Mouse (Mus musculus) MEL (cell line): ENCODE results near the gene Zfp644. TPM values are rescaled to one million over a fixed set of nuclear protein-coding genes. Genes with fewer than 3 reads are reported as not detected.

Experiments used
- DNase-seq: peaks from one replicate; pipeline ENCODE4 v3.0.0; 2011; ENCODE audit warnings: low read depth, low spot score
- H3K27ac ChIP-seq: 2 replicates; pipeline ENCODE4 v1.5.1; 2012; ENCODE audit warnings: low read depth, mild to moderate bottlenecking, control low read depth, low read length, moderate library complexity; ENCODE audit not compliant: control insufficient read depth
- H3K27me3 ChIP-seq, 2 experiments: fragments of 150-350 bp in 1 of 2; sonication (generic) in 1 of 2; 2 replicates each; pipeline ENCODE4 v1.6.1; 2012; ENCODE audit warnings: low read length in 2 of 2, mild to moderate bottlenecking in 2 of 2, improper control_type of control experiment in 1 of 2, moderate library complexity in 1 of 2; ENCODE audit not compliant: insufficient read depth in 2 of 2, control insufficient read depth in 1 of 2
- H3K36me3 ChIP-seq, 2 experiments: 2 replicates each; pipeline ENCODE4 v1.6.1; 2012 to 2014; ENCODE audit warnings: low read length in 2 of 2, improper control_type of control experiment in 1 of 2, inconsistent platforms in 1 of 2, mild to moderate bottlenecking in 1 of 2; ENCODE audit not compliant: insufficient read depth in 2 of 2, control insufficient read depth in 1 of 2
- H3K4me1 ChIP-seq, 2 experiments: fragments of 150-350 bp in 1 of 2; sonication (generic) in 1 of 2; 2 replicates each; pipeline ENCODE4 v1.6.1; 2012; ENCODE audit warnings: low read length in 2 of 2, improper control_type of control experiment in 1 of 2, mild to moderate bottlenecking in 1 of 2; ENCODE audit not compliant: insufficient read depth in 2 of 2, control insufficient read depth in 1 of 2
- H3K4me3 ChIP-seq, 2 experiments: fragments of 150-350 bp in 1 of 2; sonication (generic) in 1 of 2; 2 replicates each; pipeline ENCODE4 v1.5.1; 2012; ENCODE audit warnings: low read depth in 2 of 2, low read length in 2 of 2, mild to moderate bottlenecking in 2 of 2, moderate library complexity in 2 of 2, control low read depth in 1 of 2, improper control_type of control experiment in 1 of 2; ENCODE audit not compliant: control insufficient read depth in 1 of 2, insufficient read depth in 1 of 2
- H3K79me2 ChIP-seq: 2 replicates; pipeline ENCODE4 v1.6.1; 2012; ENCODE audit warnings: mild to moderate bottlenecking, low read length, moderate library complexity; ENCODE audit not compliant: control insufficient read depth, poor library complexity, insufficient read depth
- H3K9ac ChIP-seq: 2 replicates; pipeline ENCODE4 v1.6.1; 2012; ENCODE audit warnings: low read depth, mild to moderate bottlenecking, control low read depth, low read length, moderate library complexity; ENCODE audit not compliant: control insufficient read depth, poor library complexity, severe bottlenecking
- H3K9me3 ChIP-seq: fragments of 150-350 bp; sonication (generic); replicated peaks from 2 replicates; pipeline ENCODE4 v1.6.1; 2012; ENCODE audit warnings: mild to moderate bottlenecking, low read length, improper control_type of control experiment, moderate library complexity; ENCODE audit not compliant: insufficient read depth
- E2F4 ChIP-seq: IDR thresholded peaks from 2 replicates; pipeline ENCODE4 v1.6.1; 2011; ENCODE audit warnings: low read depth, low read length, improper control_type of control experiment, borderline replicate concordance
- EP300 ChIP-seq, 2 experiments: IDR thresholded peaks; 2 replicates each; pipeline ENCODE4 v1.6.1; 2011; ENCODE audit warnings: improper control_type of control experiment in 2 of 2, low read length in 2 of 2, low read depth in 1 of 2, mild to moderate bottlenecking in 1 of 2
- ETS1 ChIP-seq: IDR thresholded peaks from 2 replicates; pipeline ENCODE4 v1.6.1; 2012; ENCODE audit warnings: low read depth, mild to moderate bottlenecking, inconsistent platforms, low read length, improper control_type of control experiment, moderate library complexity
- HCFC1 ChIP-seq: IDR thresholded peaks from 2 replicates; pipeline ENCODE4 v1.6.1; 2012; ENCODE audit warnings: low read depth, mild to moderate bottlenecking, inconsistent platforms, low read length, improper control_type of control experiment, moderate library complexity
- MAFK ChIP-seq: IDR thresholded peaks from 2 replicates; pipeline ENCODE4 v1.6.1; 2011; ENCODE audit warnings: low read depth, mild to moderate bottlenecking, low read length, improper control_type of control experiment, borderline replicate concordance
- MAX ChIP-seq: IDR thresholded peaks from 2 replicates; pipeline ENCODE4 v1.6.1; 2011; ENCODE audit warnings: low read length, improper control_type of control experiment
- MAZ ChIP-seq: IDR thresholded peaks from 2 replicates; pipeline ENCODE4 v1.6.1; 2012; ENCODE audit warnings: low read depth, mild to moderate bottlenecking, inconsistent platforms, low read length, improper control_type of control experiment
- MEF2A ChIP-seq: IDR thresholded peaks from 2 replicates; pipeline ENCODE4 v1.6.1; 2014; ENCODE audit warnings: low read depth, mild to moderate bottlenecking, inconsistent platforms, low read length, improper control_type of control experiment; ENCODE audit not compliant: poor library complexity, insufficient replicate concordance, severe bottlenecking; ENCODE audit errors: extremely low read depth
- MXI1 ChIP-seq: IDR thresholded peaks from 2 replicates; pipeline ENCODE4 v1.6.1; 2011; ENCODE audit warnings: mild to moderate bottlenecking, low read depth, low read length, improper control_type of control experiment
- MYB ChIP-seq: IDR thresholded peaks from 2 replicates; pipeline ENCODE4 v1.6.1; 2011; ENCODE audit warnings: mild to moderate bottlenecking, low read depth, low read length, improper control_type of control experiment
- NELFE ChIP-seq: IDR thresholded peaks from 2 replicates; pipeline ENCODE4 v1.6.1; 2011; ENCODE audit warnings: low read depth, low read length, improper control_type of control experiment
- POLR2AphosphoS5 ChIP-seq: IDR thresholded peaks from 2 replicates; pipeline ENCODE4 v1.6.1; 2012; ENCODE audit warnings: low read depth, borderline replicate concordance, mild to moderate bottlenecking, inconsistent platforms, low read length, moderate library complexity, mixed read lengths
- SMC3 ChIP-seq: IDR thresholded peaks from 2 replicates; pipeline ENCODE4 v1.6.1; 2011; ENCODE audit warnings: low read depth, low read length, improper control_type of control experiment
- TAL1 ChIP-seq: IDR thresholded peaks from 2 replicates; pipeline ENCODE4 v1.6.1; 2012; ENCODE audit warnings: mild to moderate bottlenecking, inconsistent platforms, low read length, moderate library complexity, mixed read lengths
- UBTF ChIP-seq: IDR thresholded peaks from 2 replicates; pipeline ENCODE4 v1.6.1; 2012; ENCODE audit warnings: low read depth, mild to moderate bottlenecking, inconsistent platforms, low read length, improper control_type of control experiment, moderate library complexity, borderline replicate concordance; ENCODE audit not compliant: insufficient read depth
- USF2 ChIP-seq, 2 experiments: IDR thresholded peaks; 2 replicates each; pipeline ENCODE4 v1.6.1; 2011 to 2012; ENCODE audit warnings: improper control_type of control experiment in 2 of 2, low read length in 2 of 2, borderline replicate concordance in 1 of 2, inconsistent platforms in 1 of 2, low read depth in 1 of 2, mild to moderate bottlenecking in 1 of 2; ENCODE audit not compliant: insufficient read depth in 1 of 2
- ZC3H11A ChIP-seq: IDR thresholded peaks from 2 replicates; pipeline ENCODE4 v1.6.1; 2012; ENCODE audit warnings: low read depth, mild to moderate bottlenecking, inconsistent platforms, low read length, improper control_type of control experiment
- ZKSCAN1 ChIP-seq: IDR thresholded peaks from 2 replicates; pipeline ENCODE4 v1.6.1; 2012; ENCODE audit warnings: low read depth, mild to moderate bottlenecking, inconsistent platforms, low read length, improper control_type of control experiment, moderate library complexity
- ZMIZ1 ChIP-seq: IDR thresholded peaks from 2 replicates; pipeline ENCODE4 v1.6.1; 2012; ENCODE audit warnings: low read depth, mild to moderate bottlenecking, inconsistent platforms, low read length, improper control_type of control experiment, moderate library complexity
- polyA plus RNA-seq, 2 experiments: library from polyadenylated mRNA; stranded (reverse) in 1 of 2; unstranded in 1 of 2; fragments of >175 nt in 1 of 2; fragments of >200 nt in 1 of 2; gene quantifications; 2 replicates each; pipeline versions ENCODE4 v1.2.1 to v1.2.4; 2012; ENCODE audit warnings: low replicate concordance in 2 of 2, low read depth in 1 of 2; ENCODE audit not compliant: insufficient read length in 2 of 2, insufficient read depth in 1 of 2, missing spikeins in 1 of 2
- total RNA-seq: library from RNA; depleted of rRNA; stranded (reverse); fragments of 300-350 nt; gene quantifications from 2 replicates; pipeline ENCODE4 v1.2.3, GENCODE M21; 2012

The Zfp644 gene
- total and polyA plus RNA-seq, 3 experiments, result 23.4 to 72.3 (median 34.4) TPM

DNA sequence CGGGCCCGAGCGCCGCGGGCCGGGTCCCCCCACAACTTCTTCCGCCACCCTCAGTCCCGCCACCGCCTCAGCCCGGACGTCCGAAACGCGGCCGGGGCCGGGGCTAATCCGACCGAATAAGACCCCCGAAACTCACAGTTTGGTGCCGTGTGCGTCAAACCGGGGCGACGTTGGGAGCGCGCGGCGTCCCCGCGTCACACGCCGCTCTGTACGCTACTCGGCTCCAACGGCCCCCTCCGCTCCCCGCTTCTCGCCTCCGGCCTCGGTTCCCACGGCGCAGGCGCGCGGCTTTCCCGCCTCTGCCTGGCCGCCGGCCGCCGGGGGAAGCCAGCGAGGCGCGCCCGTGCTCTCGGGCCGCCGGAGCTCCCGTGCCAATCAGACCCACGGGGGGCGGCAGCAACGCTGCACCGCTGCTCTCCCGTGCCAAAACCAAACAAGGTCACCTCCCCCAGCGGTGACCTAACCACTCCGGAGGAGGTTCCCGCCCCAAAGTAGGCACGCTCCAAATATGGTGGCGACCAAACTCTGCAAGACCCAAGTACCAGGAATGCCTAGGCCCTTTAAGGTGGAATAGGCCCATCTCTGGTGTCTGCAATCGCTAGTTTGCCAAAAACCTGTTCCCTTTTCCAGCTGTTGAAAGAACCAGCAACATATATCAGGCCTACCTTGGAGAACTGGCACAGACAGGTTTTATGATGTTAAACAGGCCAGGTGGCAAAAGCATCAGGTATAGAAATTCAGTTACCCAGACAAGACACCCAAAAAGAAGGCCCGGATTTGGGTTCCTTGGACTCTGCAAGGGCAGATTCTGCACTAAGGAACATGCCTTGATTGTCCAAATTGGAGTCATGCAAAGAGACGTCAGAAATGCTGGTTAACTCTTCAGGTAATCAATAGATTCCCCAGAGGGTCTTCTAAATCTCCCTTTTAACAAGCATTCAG, at the start of gene Zfp644 (continued):
- TF ChIP-seq NELFE (peak; percentile 67), POLR2AphosphoS5 (no peak), ZC3H11A (0 out of 2 replicates have a peak, but pooled peaks have one; percentile 10), ZMIZ1 (no peak; the same call in 1 of the 2 replicates)

DNA sequence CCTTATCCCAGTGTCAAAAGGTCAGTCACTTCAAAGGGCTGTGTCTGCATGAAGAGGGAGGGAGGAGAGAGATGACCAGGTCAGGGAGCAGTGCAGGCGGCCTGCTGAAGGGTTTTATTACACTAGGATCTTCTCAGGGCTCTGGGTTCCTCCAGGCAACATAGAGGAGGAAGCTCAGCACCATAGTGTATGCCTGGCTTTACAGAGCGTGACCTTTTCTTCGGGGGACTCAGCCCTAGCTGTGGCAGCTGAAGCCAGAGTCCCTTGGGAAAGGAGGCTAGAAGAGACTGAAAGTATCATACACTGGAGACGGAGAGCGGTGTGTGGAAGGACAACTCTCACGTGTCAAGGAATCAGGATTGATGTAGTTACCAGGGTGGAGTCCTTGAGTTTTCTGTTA, 42.6 kb upstream of the Zfp644 start:
- no peak overlapping the region for H3K4me3 ChIP-seq
- DNase-seq, result no peak
- no peaks in the 10 kb centered on the region for H3K4me1 ChIP-seq
- TF ChIP-seq TAL1 (no peak), MXI1 (no peak)
- no peaks in the 10 kb centered on the region; a peak in 2 of 4 replicates for H3K27me3 ChIP-seq
- H3K27ac ChIP-seq, result no peak overlapping the region
- H3K36me3 ChIP-seq, result no peaks in the 10 kb centered on the region
- H3K79me2 ChIP-seq, result no peaks in the 10 kb centered on the region
- no peaks in the 10 kb centered on the region for H3K9me3 ChIP-seq
- H3K9ac ChIP-seq, result no peak overlapping the region

GRCm38 (mm10) chr5:106723487-106723886, 26.4 kb upstream of the Zfp644 start:
- TF ChIP-seq SMC3 (no peak), ZKSCAN1 (peak; percentile 87; the same call in 1 of the 2 replicates)
- Histone ChIP-seq H3K36me3 (no peaks in the 10 kb centered on the region), H3K4me1 (peaks cover 0 to 5% of the 10 kb centered on the region in 2 experiments; a peak in 2 of 4 replicates), H3K79me2 (no peaks in the 10 kb centered on the region), H3K9ac (no peak overlapping the region), H3K27me3 (no peaks in the 10 kb centered on the region), H3K9me3 (no peaks in the 10 kb centered on the region), H3K4me3 (no peak overlapping the region), H3K27ac (no peak overlapping the region)
- DNase-seq, result no peak

DNA sequence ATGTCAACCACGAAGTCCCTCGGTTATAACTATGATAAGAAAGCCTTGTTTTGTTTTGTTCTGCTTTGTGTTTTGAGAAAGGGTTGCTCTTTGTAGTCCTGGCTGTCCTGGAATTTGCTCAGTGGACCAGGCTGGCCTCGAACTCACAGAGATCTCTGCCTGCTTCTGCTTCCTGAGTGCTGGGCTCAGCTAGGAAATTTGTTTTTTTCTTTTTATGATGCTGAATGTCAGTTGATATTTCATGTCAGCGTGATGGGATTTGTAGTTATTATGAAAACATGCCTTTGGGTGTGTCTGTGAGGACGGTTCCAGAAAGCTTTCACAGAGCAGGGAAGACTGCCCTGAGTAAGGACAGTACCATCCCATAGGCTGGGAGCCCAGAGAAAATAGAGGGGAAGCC, 25.7 kb upstream of the Zfp644 start:
- Histone ChIP-seq H3K36me3 (no peaks in the 10 kb centered on the region), H3K9me3 (no peaks in the 10 kb centered on the region), H3K4me1 (peaks cover 0 to 5% of the 10 kb centered on the region in 2 experiments; a peak in 2 of 4 replicates), H3K9ac (no peak overlapping the region), H3K27ac (no peak overlapping the region), H3K4me3 (no peak overlapping the region), H3K79me2 (no peaks in the 10 kb centered on the region), H3K27me3 (no peaks in the 10 kb centered on the region)
- no peak for TF ChIP-seq TAL1
- TF ChIP-seq POLR2AphosphoS5, result no peak
- TF ChIP-seq MEF2A, result no peak
- TF ChIP-seq HCFC1, result no peak
- 0 out of 4 replicates have a peak, but pooled peaks of 1 of the 2 experiments have one; percentile 29 for TF ChIP-seq EP300 (IDR thresholded peaks at IDR 0.05; ENCODE audit: low read depth in 1 of 2, low read length in 2 of 2)
- no peak for TF ChIP-seq UBTF
- TF ChIP-seq ETS1, result 0 out of 2 replicates have a peak, but pooled peaks have one; percentile 13
- no peak for TF ChIP-seq MYB
- no peak for TF ChIP-seq MAX
- TF ChIP-seq E2F4, result no peak
- no peak for TF ChIP-seq USF2 (IDR thresholded peaks at IDR 0.05; ENCODE audit: borderline replicate concordance in 1 of 2, insufficient read depth in 1 of 2, low read depth in 1 of 2, low read length in 2 of 2)
- no peak for TF ChIP-seq MXI1
- TF ChIP-seq NELFE, result no peak
- no peak for TF ChIP-seq MAFK
- no peak for TF ChIP-seq MAZ
- DNase-seq, result no peak
